Mouse (Mus musculus): ENCODE measurements around the gene Mttp. TPM values are rescaled to one million over a fixed set of nuclear protein-coding genes. Genes with fewer than 3 reads are reported as not detected.

Gene Mttp
- polyA plus RNA-seq, 1 experiment: 6.2 TPM

DNA sequence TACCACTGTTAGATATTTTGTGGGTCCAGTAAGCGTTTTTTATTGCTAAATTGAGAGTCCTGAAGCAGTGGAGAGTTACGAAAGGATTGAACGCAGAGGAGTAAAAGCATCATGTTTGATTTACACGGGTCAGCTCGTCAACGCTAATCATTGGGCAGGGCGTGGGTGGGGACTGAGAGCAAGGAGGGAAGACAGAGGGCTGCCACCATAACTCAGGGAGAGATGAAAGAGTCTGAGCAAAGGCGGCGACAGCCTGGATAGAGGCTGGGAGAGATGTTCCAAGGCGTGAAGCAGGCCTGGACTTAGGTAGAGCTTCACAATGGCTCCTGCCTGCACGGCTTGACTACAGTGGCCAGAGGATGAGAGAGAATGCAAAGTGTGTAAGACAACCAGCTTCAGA lies 94.0 kb downstream of the Mttp start:
- H3K9me3 ChIP-seq (replicated peaks; ENCODE audit: control insufficient read depth, insufficient read depth, low read length, poor library complexity, severe bottlenecking): no peaks in the 10 kb centered on the region
- H3K4me3 ChIP-seq (ENCODE audit: low read depth, low read length): no peak overlapping the region
- H3K4me1 ChIP-seq (ENCODE audit: control insufficient read depth, insufficient read depth, low read length): no peaks in the 10 kb centered on the region
- no peak overlapping the region for H3K9ac ChIP-seq (ENCODE audit: low read depth, poor library complexity, severe bottlenecking)
- no peaks in the 10 kb centered on the region for H3K27me3 ChIP-seq (ENCODE audit: control insufficient read depth, insufficient read depth, low read length, poor library complexity, severe bottlenecking)
- no peaks in the 10 kb centered on the region for H3K36me3 ChIP-seq (ENCODE audit: control insufficient read depth, insufficient read depth, low read length, poor library complexity, severe bottlenecking)
- TF ChIP-seq EP300 (IDR thresholded peaks at IDR 0.05; ENCODE audit: insufficient read depth, low read depth, low read length) (no peak), POLR2A (IDR thresholded peaks at IDR 0.05; ENCODE audit: insufficient read depth, low read length) (no peak), CTCF (IDR thresholded peaks at IDR 0.05; ENCODE audit: low read depth, low read length) (no peak)
- no peak overlapping the region for H3K27ac ChIP-seq (ENCODE audit: insufficient read depth, low read length)

DNA sequence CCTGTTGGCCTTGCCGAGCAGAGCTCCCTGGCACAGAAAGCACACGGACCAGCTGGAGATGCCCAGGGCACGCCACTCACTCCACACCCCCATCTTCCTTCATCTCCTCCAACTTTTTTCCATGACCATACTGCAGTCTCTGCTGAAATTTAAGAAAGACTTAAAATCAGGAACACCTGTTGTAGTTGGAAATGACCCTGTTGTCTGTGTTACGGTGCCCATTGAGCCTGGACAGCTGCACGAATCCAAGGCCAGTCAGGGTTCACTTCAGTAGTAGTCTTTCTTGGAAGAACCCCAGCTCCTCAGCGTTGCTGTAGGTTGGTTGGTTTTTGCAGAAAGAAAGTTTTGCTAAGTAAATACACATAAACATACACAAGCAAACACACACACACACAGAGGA lies 95.2 kb downstream of the Mttp start:
- Histone ChIP-seq H3K27me3 (ENCODE audit: control insufficient read depth, insufficient read depth, low read length, poor library complexity, severe bottlenecking) (no peaks in the 10 kb centered on the region), H3K36me3 (ENCODE audit: control insufficient read depth, insufficient read depth, low read length, poor library complexity, severe bottlenecking) (no peaks in the 10 kb centered on the region), H3K4me3 (ENCODE audit: low read depth, low read length) (no peak overlapping the region), H3K9me3 (replicated peaks; ENCODE audit: control insufficient read depth, insufficient read depth, low read length, poor library complexity, severe bottlenecking) (no peaks in the 10 kb centered on the region), H3K4me1 (ENCODE audit: control insufficient read depth, insufficient read depth, low read length) (no peaks in the 10 kb centered on the region), H3K9ac (ENCODE audit: low read depth, poor library complexity, severe bottlenecking) (no peak overlapping the region), H3K27ac (ENCODE audit: insufficient read depth, low read length) (no peak overlapping the region)
- TF ChIP-seq EP300 (IDR thresholded peaks at IDR 0.05; ENCODE audit: insufficient read depth, low read depth, low read length) (no peak), POLR2A (IDR thresholded peaks at IDR 0.05; ENCODE audit: insufficient read depth, low read length) (no peak), CTCF (IDR thresholded peaks at IDR 0.05; ENCODE audit: low read depth, low read length) (no peak)

DNA sequence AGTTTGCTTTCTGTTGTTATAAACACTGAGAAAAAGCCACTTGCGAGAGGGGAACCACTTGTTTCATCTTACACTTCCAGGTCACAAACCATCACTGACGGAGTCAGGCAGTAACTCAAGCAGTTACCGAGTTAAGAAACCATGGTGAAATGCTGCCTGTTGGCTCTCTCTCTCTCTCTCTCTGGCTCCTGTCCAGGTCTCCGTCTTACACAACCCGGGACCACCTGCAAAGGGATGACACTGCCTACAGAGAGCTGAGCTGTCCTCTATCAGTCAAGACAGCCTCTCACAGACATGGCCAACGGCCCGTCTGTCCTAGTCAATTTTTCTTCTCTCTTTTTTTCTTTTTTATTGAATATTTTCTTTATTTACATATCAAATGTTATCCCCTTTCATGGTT lies 101.5 kb downstream of the Mttp start:
- Histone ChIP-seq H3K9ac (ENCODE audit: low read depth, poor library complexity, severe bottlenecking) (no peak overlapping the region), H3K27me3 (ENCODE audit: control insufficient read depth, insufficient read depth, low read length, poor library complexity, severe bottlenecking) (no peaks in the 10 kb centered on the region; the same call in 1 of the 2 replicates), H3K36me3 (ENCODE audit: control insufficient read depth, insufficient read depth, low read length, poor library complexity, severe bottlenecking) (no peaks in the 10 kb centered on the region), H3K4me3 (ENCODE audit: low read depth, low read length) (no peak overlapping the region), H3K27ac (ENCODE audit: insufficient read depth, low read length) (no peak overlapping the region), H3K9me3 (replicated peaks; ENCODE audit: control insufficient read depth, insufficient read depth, low read length, poor library complexity, severe bottlenecking) (no peaks in the 10 kb centered on the region), H3K4me1 (ENCODE audit: control insufficient read depth, insufficient read depth, low read length) (peaks cover 6% of the 10 kb centered on the region)
- TF ChIP-seq POLR2A (IDR thresholded peaks at IDR 0.05; ENCODE audit: insufficient read depth, low read length) (no peak), EP300 (IDR thresholded peaks at IDR 0.05; ENCODE audit: insufficient read depth, low read depth, low read length) (no peak), CTCF (IDR thresholded peaks at IDR 0.05; ENCODE audit: low read depth, low read length) (no peak)

GRCm38 (mm10) chr3:138041591-138042301 lies 103.0 kb downstream of the Mttp start:
- Histone ChIP-seq H3K9ac (ENCODE audit: low read depth, poor library complexity, severe bottlenecking) (no peak overlapping the region), H3K4me3 (ENCODE audit: low read depth, low read length) (no peak overlapping the region), H3K27ac (ENCODE audit: insufficient read depth, low read length) (no peak overlapping the region), H3K36me3 (ENCODE audit: control insufficient read depth, insufficient read depth, low read length, poor library complexity, severe bottlenecking) (no peaks in the 10 kb centered on the region), H3K27me3 (ENCODE audit: control insufficient read depth, insufficient read depth, low read length, poor library complexity, severe bottlenecking) (no peaks in the 10 kb centered on the region; the same call in 1 of the 2 replicates), H3K4me1 (ENCODE audit: control insufficient read depth, insufficient read depth, low read length) (peaks cover 6% of the 10 kb centered on the region), H3K9me3 (replicated peaks; ENCODE audit: control insufficient read depth, insufficient read depth, low read length, poor library complexity, severe bottlenecking) (no peaks in the 10 kb centered on the region)
- TF ChIP-seq EP300 (IDR thresholded peaks at IDR 0.05; ENCODE audit: insufficient read depth, low read depth, low read length) (peak; percentile 71; the same call in 1 of the 2 replicates), CTCF (IDR thresholded peaks at IDR 0.05; ENCODE audit: low read depth, low read length) (no peak)

DNA sequence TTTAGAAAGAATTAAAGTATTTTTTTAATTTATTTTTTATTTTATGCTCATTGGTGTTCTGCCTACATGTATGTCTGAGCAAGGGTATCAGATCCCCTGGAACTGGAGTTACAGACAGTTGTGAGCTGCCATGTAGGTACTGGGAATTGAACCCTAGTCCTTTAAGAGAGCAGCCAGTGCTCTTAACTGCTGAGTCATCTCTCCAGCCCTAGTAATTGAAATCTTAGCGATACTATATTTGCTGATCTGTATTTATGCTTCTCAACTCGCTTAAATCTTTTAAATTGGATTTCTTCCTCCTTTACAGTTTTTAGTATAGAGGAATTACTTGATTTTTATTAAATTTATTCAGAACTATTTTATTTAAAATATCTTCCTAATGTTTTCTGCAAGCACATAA lies 103.8 kb downstream of the Mttp start:
- TF ChIP-seq EP300 (IDR thresholded peaks at IDR 0.05; ENCODE audit: insufficient read depth, low read depth, low read length) (no peak), POLR2A (IDR thresholded peaks at IDR 0.05; ENCODE audit: insufficient read depth, low read length) (no peak), CTCF (IDR thresholded peaks at IDR 0.05; ENCODE audit: low read depth, low read length) (no peak)
- H3K9me3 ChIP-seq (replicated peaks; ENCODE audit: control insufficient read depth, insufficient read depth, low read length, poor library complexity, severe bottlenecking): no peaks in the 10 kb centered on the region
- no peaks in the 10 kb centered on the region; the same call in 1 of the 2 replicates for H3K27me3 ChIP-seq (ENCODE audit: control insufficient read depth, insufficient read depth, low read length, poor library complexity, severe bottlenecking)
- no peak overlapping the region for H3K27ac ChIP-seq (ENCODE audit: insufficient read depth, low read length)
- H3K4me1 ChIP-seq (ENCODE audit: control insufficient read depth, insufficient read depth, low read length): peaks cover 6% of the 10 kb centered on the region
- no peak overlapping the region for H3K9ac ChIP-seq (ENCODE audit: low read depth, poor library complexity, severe bottlenecking)
- H3K4me3 ChIP-seq (ENCODE audit: low read depth, low read length): no peak overlapping the region
- no peaks in the 10 kb centered on the region for H3K36me3 ChIP-seq (ENCODE audit: control insufficient read depth, insufficient read depth, low read length, poor library complexity, severe bottlenecking)

Other genes with a start within 250 kb of the Mttp start
- 47.1 and 55.3 TPM in 2 replicates for gene Lamtor3, start 226.5 kb downstream of the Mttp start, polyA plus RNA-seq (2011; ENCODE audit: insufficient read depth, insufficient read length, low read depth, missing spikeins)
- gene Dapp1, start 163.4 kb downstream of the Mttp start, polyA plus RNA-seq (2011; ENCODE audit: insufficient read depth, insufficient read length, low read depth, missing spikeins): 3.2 and 9.9 TPM in 2 replicates
- gene 1110002E22Rik, start 79.9 kb downstream of the Mttp start, polyA plus RNA-seq (2011; ENCODE audit: insufficient read depth, insufficient read length, low read depth, missing spikeins): not detected in 2 replicates
- gene Gm5105, start 77.6 kb downstream of the Mttp start, polyA plus RNA-seq (2011; ENCODE audit: insufficient read depth, insufficient read length, low read depth, missing spikeins): not detected in 2 replicates
- 27.6 and 29.1 TPM in 2 replicates for gene Trmt10a, start 1.5 kb downstream of the Mttp start, polyA plus RNA-seq (2011; ENCODE audit: insufficient read depth, insufficient read length, low read depth, missing spikeins)
- not detected in 2 replicates for gene 4930579F01Rik, start 48.9 kb upstream of the Mttp start, polyA plus RNA-seq (2011; ENCODE audit: insufficient read depth, insufficient read length, low read depth, missing spikeins)
- gene Adh7, start 72.8 kb upstream of the Mttp start, polyA plus RNA-seq (2011; ENCODE audit: insufficient read depth, insufficient read length, low read depth, missing spikeins): 0.43 TPM in 1 of 2 replicates, not detected in the other
- gene Adh1, start 116.0 kb upstream of the Mttp start, polyA plus RNA-seq (2011; ENCODE audit: insufficient read depth, insufficient read length, low read depth, missing spikeins): 0.54 TPM in 1 of 2 replicates, not detected in the other
- gene Adh6a, start 168.3 kb upstream of the Mttp start, polyA plus RNA-seq (2011; ENCODE audit: insufficient read depth, insufficient read length, low read depth, missing spikeins): not detected in 2 replicates
- not detected in 2 replicates for gene Adh6b, start 196.8 kb upstream of the Mttp start, polyA plus RNA-seq (2011; ENCODE audit: insufficient read depth, insufficient read length, low read depth, missing spikeins)